Mouse (Mus musculus) left cerebral cortex, adult 11 months (tissue): Measurements from ENCODE around the gene Ndrg4.
"Not testable (repeated sequence)": the region's sequence is repeated elsewhere in the genome, so short reads cannot be mapped to it uniquely, and the experiment has no call there.

ENCODE experiments used
- DNase-seq: peaks from one replicate; pipeline ENCODE4 v3.0.0; 2022; ENCODE audit warnings: low spot score

The Ndrg4 gene

GRCm38 (mm10) chr8:95676631-95677030, at the start of gene Ndrg4:
Gene Ndrg4, plus strand, starts transcription at chr8:95676980.
- DNase-seq: no peak

- no peak for DNase-seq
Measured at GRCm38 (mm10) chr8:95632840-95633239, 43.9 kb upstream of the Ndrg4 start.

- DNase-seq: peak; percentile 82
Measured at GRCm38 (mm10) chr8:95633262-95634062, 43.3 kb upstream of the Ndrg4 start, which contains the start of gene Gins3. Gene Gins3, plus strand, starts transcription at chr8:95633453.

GRCm38 (mm10) chr8:95634063-95634340, 42.8 kb upstream of the Ndrg4 start:
- DNase-seq: no peak

- DNase-seq: no peak
Measured at GRCm38 (mm10) chr8:95644942-95645341, 31.8 kb upstream of the Ndrg4 start.

- no peak for DNase-seq
Measured at GRCm38 (mm10) chr8:95648251-95648650, 28.5 kb upstream of the Ndrg4 start.

GRCm38 (mm10) chr8:95653351-95653750, 23.4 kb upstream of the Ndrg4 start:
- DNase-seq: no peak

GRCm38 (mm10) chr8:95655831-95656230, 20.9 kb upstream of the Ndrg4 start:
- no peak for DNase-seq

- no peak for DNase-seq
Measured at GRCm38 (mm10) chr8:95656316-95657002, 20.3 kb upstream of the Ndrg4 start.

- DNase-seq: no peak
Measured at GRCm38 (mm10) chr8:95657523-95657922, 19.3 kb upstream of the Ndrg4 start.

- no peak for DNase-seq
Measured at GRCm38 (mm10) chr8:95660334-95660882, 16.4 kb upstream of the Ndrg4 start.

GRCm38 (mm10) chr8:95661085-95661484, 15.7 kb upstream of the Ndrg4 start:
- DNase-seq: no peak

- no peak for DNase-seq
Measured at GRCm38 (mm10) chr8:95661575-95661974, 15.2 kb upstream of the Ndrg4 start.

GRCm38 (mm10) chr8:95662885-95663598, 13.7 kb upstream of the Ndrg4 start:
- no peak for DNase-seq

GRCm38 (mm10) chr8:95663599-95663949, 13.2 kb upstream of the Ndrg4 start:
- no peak for DNase-seq

- DNase-seq: not testable (repeated sequence)
Measured at GRCm38 (mm10) chr8:95665813-95666452, 10.8 kb upstream of the Ndrg4 start.

GRCm38 (mm10) chr8:95668163-95668958, 8.4 kb upstream of the Ndrg4 start:
- no peak for DNase-seq

GRCm38 (mm10) chr8:95669967-95670366, 6.8 kb upstream of the Ndrg4 start:
- no peak for DNase-seq

- DNase-seq: no peak
Measured at GRCm38 (mm10) chr8:95671861-95672260, 4.9 kb upstream of the Ndrg4 start.

- DNase-seq: no peak
Measured at GRCm38 (mm10) chr8:95672811-95673210, 4.0 kb upstream of the Ndrg4 start.

- DNase-seq: no peak
Measured at GRCm38 (mm10) chr8:95677591-95678023, 827 bp downstream of the Ndrg4 start.
